Mouse (Mus musculus): ENCODE measurements at regions not wholly inside any gene's neighbourhood (a gene's known extent, or its start where the extent isn't known, plus 50 kb on each side); places are given as distances from the start of the nearest gene placed in this dataset.

DNA sequence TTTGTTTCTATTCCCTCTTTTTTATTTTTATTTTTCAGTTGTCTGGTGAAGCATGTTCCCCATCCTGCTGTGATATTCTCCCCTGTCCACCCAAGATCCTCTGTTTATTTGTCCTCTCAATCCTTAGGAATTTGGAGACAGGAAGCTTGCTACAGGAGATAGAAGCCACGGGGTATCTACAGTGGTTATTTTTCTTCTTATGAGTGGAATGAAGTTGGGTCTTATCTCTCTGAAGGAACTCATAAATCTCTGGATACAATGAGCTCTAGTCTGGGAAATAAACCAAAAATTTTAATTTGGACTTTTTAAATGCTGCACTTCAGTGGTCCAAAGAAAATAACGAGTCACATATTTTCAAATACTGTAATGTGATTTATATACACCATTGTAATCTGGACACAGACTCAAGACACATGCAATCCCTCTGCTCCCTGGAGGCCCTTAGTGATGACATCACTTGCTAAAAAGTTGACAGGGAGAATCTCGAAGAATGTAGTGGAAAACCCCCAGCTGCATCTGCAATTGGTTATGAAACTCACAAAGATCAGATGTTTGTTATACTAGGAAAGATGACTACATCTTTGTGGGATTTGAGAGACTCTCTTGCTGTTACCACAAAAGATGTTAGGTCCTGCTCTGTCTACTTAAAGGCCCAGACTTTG, 178.3 kb upstream of the Fbxl17 start:
- ATAC-seq (ENCODE audit: insufficient number of reproducible peaks, insufficient read depth, low FRiP score, low TSS enrichment) = no peak
- Histone ChIP-seq H3K4me1 (no peaks in the 10 kb centered on the region), H3K4me3 (no peak overlapping the region), H3K27ac (no peak overlapping the region; the same call in 1 of the 2 replicates), H3K27me3 (no peaks in the 10 kb centered on the region), H3K36me3 (no peaks in the 10 kb centered on the region), H3K4me2 (replicated peaks) (no peak overlapping the region), H3K9ac (no peak overlapping the region), H3K9me3 (no peaks in the 10 kb centered on the region)
- 51% methylated on average over 3 of the region's 3 CpGs for WGBS

DNA sequence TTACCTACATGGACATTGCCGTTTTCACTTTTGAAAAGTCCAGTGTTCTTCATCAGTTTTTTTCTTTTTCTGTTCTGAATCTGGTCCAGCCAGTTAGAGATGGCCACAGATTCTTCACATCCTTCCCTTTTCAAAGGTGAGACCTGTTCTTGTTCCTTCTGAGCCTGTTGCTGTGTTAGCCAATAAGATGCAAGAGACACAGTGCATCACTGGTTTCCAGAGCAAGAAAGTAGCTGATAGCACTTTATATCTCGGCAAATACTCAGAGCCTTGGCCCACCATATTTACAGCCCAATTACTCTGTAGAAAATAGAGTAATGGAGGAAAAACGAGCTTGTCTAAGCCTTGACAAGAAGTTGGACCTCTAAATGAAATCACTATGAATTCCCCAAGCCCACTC, 180.7 kb upstream of the Fbxl17 start:
- no peaks in the 10 kb centered on the region for H3K9me3 ChIP-seq
- no peak overlapping the region for H3K9ac ChIP-seq
- 75% methylated on average over 3 of the region's 3 CpGs for whole genome bisulfite sequencing
- H3K4me1 ChIP-seq = no peaks in the 10 kb centered on the region
- H3K4me2 ChIP-seq (replicated peaks) = no peak overlapping the region
- H3K27ac ChIP-seq = no peak overlapping the region
- no peaks in the 10 kb centered on the region for H3K36me3 ChIP-seq
- H3K27me3 ChIP-seq = no peaks in the 10 kb centered on the region
- H3K4me3 ChIP-seq = no peak overlapping the region
- no peak for ATAC-seq (ENCODE audit: insufficient number of reproducible peaks, insufficient read depth, low FRiP score, low TSS enrichment)

DNA sequence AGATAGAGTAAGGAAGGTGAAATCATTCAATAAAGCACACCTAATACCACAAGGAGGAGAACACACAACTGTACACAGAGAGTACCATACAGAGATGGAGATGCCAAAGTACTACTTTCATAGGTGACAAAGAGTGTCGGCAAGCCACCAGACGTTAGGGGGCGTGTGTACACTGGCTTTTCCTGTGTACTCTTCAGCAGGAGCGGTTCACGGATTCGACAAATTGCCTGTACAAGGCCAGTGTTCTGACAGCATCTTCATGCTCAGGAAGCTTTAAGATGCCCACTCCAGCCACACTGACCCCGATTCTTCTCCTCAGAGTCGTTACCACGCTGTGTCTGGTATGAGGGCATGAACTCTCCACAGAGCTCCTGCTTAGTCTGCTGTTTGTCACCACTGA, 179.5 kb upstream of the Fer start:
- ATAC-seq (ENCODE audit: insufficient number of reproducible peaks, insufficient read depth, low FRiP score, low TSS enrichment) = no peak
- Histone ChIP-seq H3K9me3 (no peaks in the 10 kb centered on the region), H3K9ac (no peak overlapping the region), H3K4me3 (no peak overlapping the region), H3K4me2 (replicated peaks) (no peak overlapping the region), H3K27ac (no peak overlapping the region), H3K36me3 (no peaks in the 10 kb centered on the region), H3K4me1 (0 out of 2 replicates have a peak, but pooled peaks cover 2% of the 10 kb centered on the region), H3K27me3 (no peaks in the 10 kb centered on the region)
- WGBS = 74% methylated on average over 9 of the region's 9 CpGs

DNA sequence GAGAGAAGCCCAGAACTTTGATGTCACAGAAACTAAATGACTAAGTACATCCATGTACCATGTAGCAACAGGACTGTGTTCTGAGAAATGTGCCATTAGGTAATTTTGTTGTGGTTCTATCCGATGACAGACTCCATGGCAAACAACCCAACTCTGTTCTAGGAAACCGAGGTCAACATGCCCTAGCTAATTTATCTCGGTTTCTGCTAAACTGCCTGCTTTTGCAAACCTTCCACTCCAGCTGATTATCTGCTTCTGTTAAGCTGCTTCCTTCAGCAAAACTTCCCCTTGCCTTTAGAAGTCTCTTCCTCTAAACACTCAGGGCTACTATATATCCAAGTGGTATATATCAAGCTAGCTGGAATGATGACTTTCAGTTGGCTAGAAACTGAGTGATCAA, 178.8 kb upstream of the Fer start:
- Histone ChIP-seq H3K27me3 (no peaks in the 10 kb centered on the region), H3K4me2 (replicated peaks) (no peak overlapping the region), H3K4me3 (no peak overlapping the region), H3K27ac (no peak overlapping the region), H3K4me1 (0 out of 2 replicates have a peak, but pooled peaks cover 2% of the 10 kb centered on the region), H3K9me3 (no peaks in the 10 kb centered on the region), H3K9ac (no peak overlapping the region), H3K36me3 (no peaks in the 10 kb centered on the region)
- 84% methylated on average over 3 of the region's 3 CpGs for WGBS
- ATAC-seq (ENCODE audit: insufficient number of reproducible peaks, insufficient read depth, low FRiP score, low TSS enrichment) = no peak

DNA sequence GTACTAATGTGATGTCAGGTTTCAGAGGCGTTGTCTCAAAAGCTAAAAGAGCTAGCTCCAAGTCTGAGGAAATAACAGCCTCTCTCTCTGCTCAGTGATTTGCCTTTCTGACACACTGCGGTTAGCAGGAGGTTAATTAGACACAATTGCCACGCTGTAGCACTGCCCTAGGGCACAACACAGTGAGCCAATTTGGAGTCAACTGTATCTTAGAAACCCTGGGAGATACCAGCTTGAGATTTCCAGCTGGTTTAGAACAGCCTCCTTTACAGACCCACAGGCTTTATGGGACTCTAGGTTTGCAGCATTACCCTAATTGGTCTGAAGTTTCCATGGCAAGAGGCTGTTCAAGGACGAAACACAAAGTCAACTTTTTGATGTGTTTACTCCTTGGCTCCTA, 176.9 kb upstream of the Fer start:
- H3K27me3 ChIP-seq = no peaks in the 10 kb centered on the region
- H3K4me3 ChIP-seq = no peak overlapping the region
- no peaks in the 10 kb centered on the region for H3K9me3 ChIP-seq
- H3K4me1 ChIP-seq = 0 out of 2 replicates have a peak, but pooled peaks cover 2% of the 10 kb centered on the region
- H3K4me2 ChIP-seq (replicated peaks) = no peak overlapping the region
- 22% methylated on average over 4 of the region's 4 CpGs for WGBS
- H3K36me3 ChIP-seq = no peaks in the 10 kb centered on the region
- no peak for ATAC-seq (ENCODE audit: insufficient number of reproducible peaks, insufficient read depth, low FRiP score, low TSS enrichment)
- no peak overlapping the region for H3K9ac ChIP-seq
- H3K27ac ChIP-seq = no peak overlapping the region

DNA sequence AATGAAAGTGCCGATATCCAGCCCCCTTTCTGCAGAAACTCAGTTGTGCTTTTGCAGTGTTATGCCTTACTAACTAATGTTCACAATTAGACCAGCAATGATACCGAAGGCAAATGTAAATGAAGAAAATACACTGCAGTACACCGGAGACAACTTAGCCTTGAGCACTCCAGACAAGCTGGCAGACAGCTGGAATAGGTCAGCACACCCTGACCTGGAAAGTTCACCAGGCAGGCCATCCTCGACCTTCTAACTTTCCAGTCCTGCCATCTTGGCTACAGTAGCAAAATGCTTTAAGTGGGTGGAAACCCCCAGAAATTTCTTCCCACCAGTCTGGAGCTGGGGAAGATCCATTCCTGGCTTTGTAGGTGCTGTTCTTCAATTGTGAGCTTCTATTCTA, 176.5 kb upstream of the Fer start:
- H3K4me3 ChIP-seq = no peak overlapping the region
- no peak for ATAC-seq (ENCODE audit: insufficient number of reproducible peaks, insufficient read depth, low FRiP score, low TSS enrichment)
- H3K9ac ChIP-seq = no peak overlapping the region
- H3K36me3 ChIP-seq = no peaks in the 10 kb centered on the region
- H3K27me3 ChIP-seq = no peaks in the 10 kb centered on the region
- H3K4me2 ChIP-seq (replicated peaks) = no peak overlapping the region
- H3K4me1 ChIP-seq = 0 out of 2 replicates have a peak, but pooled peaks cover 2% of the 10 kb centered on the region
- 38% methylated on average over 4 of the region's 4 CpGs for WGBS
- no peaks in the 10 kb centered on the region for H3K9me3 ChIP-seq
- H3K27ac ChIP-seq = no peak overlapping the region

DNA sequence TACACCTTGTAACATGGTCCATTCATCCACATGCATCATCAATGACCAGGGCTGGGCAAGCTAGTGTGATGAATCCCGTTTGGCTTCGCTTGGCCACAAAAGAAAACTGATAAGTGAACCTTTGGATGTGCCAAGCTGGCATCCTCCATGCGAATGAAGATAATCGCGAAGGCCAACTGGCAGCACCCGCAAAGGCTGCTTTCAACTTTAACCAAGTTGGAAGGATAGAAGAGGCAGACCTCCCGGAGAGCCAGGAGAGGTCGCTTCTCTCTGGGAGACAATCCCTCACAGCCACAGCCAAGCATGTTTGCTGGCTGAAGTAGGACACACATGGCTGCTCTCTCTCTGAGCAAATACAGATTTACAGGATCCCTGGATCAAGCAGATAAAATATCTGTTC, 173.6 kb upstream of the Fer start:
- H3K27me3 ChIP-seq = no peaks in the 10 kb centered on the region
- no peak overlapping the region for H3K9ac ChIP-seq
- WGBS = 82% methylated on average over 8 of the region's 8 CpGs
- no peak overlapping the region for H3K27ac ChIP-seq
- H3K4me3 ChIP-seq = no peak overlapping the region
- H3K4me1 ChIP-seq = 0 out of 2 replicates have a peak, but pooled peaks cover 2% of the 10 kb centered on the region
- no peaks in the 10 kb centered on the region for H3K36me3 ChIP-seq
- H3K4me2 ChIP-seq (replicated peaks) = no peak overlapping the region
- no peak for ATAC-seq (ENCODE audit: insufficient number of reproducible peaks, insufficient read depth, low FRiP score, low TSS enrichment)
- no peaks in the 10 kb centered on the region for H3K9me3 ChIP-seq

DNA sequence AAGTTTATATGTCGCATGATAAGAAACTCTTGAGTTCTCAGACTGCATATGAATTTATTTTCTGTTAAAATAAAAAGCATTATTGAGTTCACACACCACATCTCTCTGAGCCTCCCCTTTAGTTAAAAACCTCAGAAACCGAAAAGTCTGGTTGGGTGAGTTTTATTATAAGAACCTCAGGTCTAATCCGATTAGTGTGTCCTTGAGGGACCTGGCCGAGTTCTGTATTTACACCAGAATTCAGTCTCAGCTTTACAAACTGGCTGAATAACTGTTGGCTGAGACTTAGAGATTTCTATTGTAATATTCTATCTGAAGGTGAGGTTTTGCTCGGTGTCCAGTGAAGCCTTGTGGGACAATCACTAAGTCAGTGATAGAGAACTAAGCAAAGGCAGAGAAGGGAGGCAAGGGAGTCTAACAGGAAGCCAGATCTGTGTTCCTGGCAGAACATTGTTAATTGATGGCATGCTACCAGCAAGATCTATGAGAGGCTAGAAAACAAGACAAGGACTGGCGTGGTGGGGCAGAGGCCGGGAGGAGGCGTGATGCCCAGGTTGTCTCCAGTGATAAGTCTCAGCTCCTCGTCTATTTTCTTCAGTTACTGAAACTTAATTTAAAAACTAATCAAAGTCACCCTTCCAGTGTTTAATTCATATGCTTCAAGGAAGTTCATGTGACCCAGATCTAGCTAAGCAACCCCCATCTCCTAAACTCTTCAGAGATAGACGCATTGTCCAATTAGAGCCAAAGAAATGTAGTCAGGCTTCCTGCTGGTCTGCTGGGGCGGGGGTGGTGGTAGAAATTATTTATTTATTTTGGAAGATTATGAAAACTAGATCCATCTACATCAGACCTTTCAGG, 171.8 kb upstream of the Fer start:
- Histone ChIP-seq H3K4me1 (no peaks in the 10 kb centered on the region), H3K27me3 (no peaks in the 10 kb centered on the region), H3K9ac (no peak overlapping the region), H3K36me3 (no peaks in the 10 kb centered on the region), H3K4me2 (replicated peaks) (no peak overlapping the region), H3K4me3 (no peak overlapping the region), H3K9me3 (no peaks in the 10 kb centered on the region), H3K27ac (no peak overlapping the region; the same call in 1 of the 2 replicates)
- WGBS = 61% methylated on average over 11 of the region's 11 CpGs
- peak; percentile 41; the same call in 1 of the 2 replicates for ATAC-seq (ENCODE audit: insufficient number of reproducible peaks, insufficient read depth, low FRiP score, low TSS enrichment)

DNA sequence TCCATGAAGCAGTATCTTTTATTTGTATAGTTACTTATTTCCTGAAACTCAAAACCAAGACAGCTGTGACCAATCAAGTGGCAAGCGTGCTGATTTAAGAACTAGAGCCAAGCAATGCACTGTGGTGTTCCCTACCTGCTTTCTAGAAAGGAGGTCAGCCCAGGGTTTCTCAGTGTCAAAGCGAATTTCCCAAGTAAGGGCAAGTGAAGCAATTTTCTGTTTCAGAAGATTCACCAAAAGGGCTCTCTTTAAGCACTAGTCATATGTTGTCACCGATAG, 171.2 kb upstream of the Fer start:
- Histone ChIP-seq H3K27ac (no peak overlapping the region), H3K9me3 (no peaks in the 10 kb centered on the region), H3K4me1 (no peaks in the 10 kb centered on the region), H3K36me3 (no peaks in the 10 kb centered on the region), H3K4me2 (replicated peaks) (no peak overlapping the region), H3K27me3 (no peaks in the 10 kb centered on the region), H3K4me3 (no peak overlapping the region), H3K9ac (no peak overlapping the region)
- WGBS = 25% methylated on average over 3 of the region's 3 CpGs
- 0 out of 2 replicates have a peak, but pooled peaks have one; percentile 47 for ATAC-seq (ENCODE audit: insufficient number of reproducible peaks, insufficient read depth, low FRiP score, low TSS enrichment)

DNA sequence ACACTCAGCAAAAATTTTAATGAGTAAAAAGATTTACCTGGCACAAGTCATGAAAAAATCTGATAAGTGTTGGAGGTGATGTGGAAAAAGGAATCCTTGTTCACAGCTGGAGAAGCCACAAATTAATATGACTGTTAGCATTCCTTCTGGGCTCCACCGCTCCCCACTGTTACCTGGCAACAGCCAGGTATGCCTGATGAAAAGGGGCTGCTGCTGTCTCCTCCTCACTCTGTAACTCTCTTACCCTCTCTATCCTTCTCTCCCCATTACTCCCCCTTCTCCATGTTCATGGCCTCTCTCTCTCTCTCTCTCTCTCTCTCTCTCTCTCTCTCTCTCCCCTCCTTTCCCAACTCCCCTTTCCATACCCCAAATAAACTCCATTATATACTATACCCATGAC, 169.6 kb upstream of the Fer start:
- Histone ChIP-seq H3K36me3 (no peaks in the 10 kb centered on the region), H3K4me1 (no peaks in the 10 kb centered on the region), H3K9me3 (no peaks in the 10 kb centered on the region), H3K27ac (no peak overlapping the region), H3K27me3 (no peaks in the 10 kb centered on the region), H3K4me2 (replicated peaks) (no peak overlapping the region), H3K9ac (no peak overlapping the region), H3K4me3 (no peak overlapping the region)
- ATAC-seq (ENCODE audit: insufficient number of reproducible peaks, insufficient read depth, low FRiP score, low TSS enrichment) = no peak
- WGBS = 82% methylated on average over 1 of the region's 1 CpGs

DNA sequence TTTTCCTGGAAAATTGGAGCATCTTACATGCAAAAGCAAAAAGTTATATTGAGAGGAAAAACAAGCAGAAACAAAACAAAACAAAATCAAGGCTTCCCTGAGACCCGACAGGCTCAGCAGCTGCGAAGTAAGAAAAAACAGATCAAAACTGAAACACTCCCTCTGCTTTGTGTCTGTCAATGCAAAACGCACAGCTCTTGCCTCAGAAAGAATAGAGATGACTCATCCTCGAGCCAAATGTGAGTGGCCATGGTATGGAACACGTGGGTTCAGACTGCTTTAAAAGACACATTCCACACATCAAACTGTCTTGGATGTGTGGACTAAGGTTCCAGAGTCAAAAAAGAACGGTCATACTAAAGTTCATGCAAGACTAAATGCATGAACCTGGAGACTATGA, 163.3 kb upstream of the Fer start:
- H3K9ac ChIP-seq = no peak overlapping the region
- H3K4me3 ChIP-seq = no peak overlapping the region
- no peaks in the 10 kb centered on the region for H3K27me3 ChIP-seq
- no peaks in the 10 kb centered on the region for H3K4me1 ChIP-seq
- H3K27ac ChIP-seq = no peak overlapping the region
- no peak overlapping the region for H3K4me2 ChIP-seq (replicated peaks)
- 82% methylated on average over 6 of the region's 6 CpGs for WGBS
- no peaks in the 10 kb centered on the region for H3K36me3 ChIP-seq
- ATAC-seq (ENCODE audit: insufficient number of reproducible peaks, insufficient read depth, low FRiP score, low TSS enrichment) = no peak
- H3K9me3 ChIP-seq = no peaks in the 10 kb centered on the region

DNA sequence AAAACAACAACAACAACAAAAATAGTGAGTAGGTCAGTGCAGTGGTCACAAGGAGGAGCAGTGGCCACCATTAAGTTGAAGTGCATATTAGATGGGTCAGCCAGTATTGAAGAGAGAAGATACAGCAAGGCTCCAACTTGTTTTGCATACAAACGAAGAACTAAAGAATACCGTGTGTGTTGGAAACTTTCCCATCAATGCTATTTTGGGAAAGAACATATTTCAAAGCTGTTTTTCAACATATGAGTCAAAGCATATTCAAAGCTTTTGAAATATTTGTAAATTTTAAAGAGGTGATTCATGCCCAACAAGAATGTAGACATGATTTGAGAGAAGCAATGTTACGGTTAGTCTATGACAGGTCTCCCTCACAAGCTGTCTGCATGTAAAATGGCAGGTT, 157.9 kb upstream of the Fer start:
- H3K9me3 ChIP-seq = no peaks in the 10 kb centered on the region
- ATAC-seq (ENCODE audit: insufficient number of reproducible peaks, insufficient read depth, low FRiP score, low TSS enrichment) = no peak
- no peak overlapping the region for H3K9ac ChIP-seq
- no peak overlapping the region for H3K27ac ChIP-seq
- no peaks in the 10 kb centered on the region for H3K27me3 ChIP-seq
- no peaks in the 10 kb centered on the region for H3K4me1 ChIP-seq
- no peak overlapping the region for H3K4me2 ChIP-seq (replicated peaks)
- WGBS = 93% methylated on average over 3 of the region's 3 CpGs
- H3K4me3 ChIP-seq = no peak overlapping the region
- H3K36me3 ChIP-seq = no peaks in the 10 kb centered on the region
